ENCODE assay signal across 8 mouse cellular contexts in genomic region chr10:45372994-45373692, GRCm38 (mm10). TPM values are rescaled to one million over a fixed set of nuclear protein-coding genes. Genes with fewer than 3 reads are reported as not detected.
A peak's percentile ranks its signal among the peaks of the same experiment; 100 is the strongest.
DNase-seq lines count a peak whose midpoint lies in the region; ATAC-seq and TF ChIP-seq lines count a peak whose summit lies in the region.

No protein-coding gene starts in this region.

- 63% methylated on average over 4 of the region's 4 CpGs for WGBS in liver, embryonic 12.5 days (ENCODE audit: insufficient replicate concordance)
- WGBS in forebrain, postnatal 0 days: 25% methylated on average over 4 of the region's 4 CpGs
- 47% methylated on average over 4 of the region's 4 CpGs for WGBS in intestine, embryonic 16.5 days
- WGBS in midbrain, postnatal 0 days: 28% methylated on average over 4 of the region's 4 CpGs

- H3K4me2 ChIP-seq in liver, embryonic 12.5 days: no peak overlapping the region
- 0 out of 2 replicates have a peak overlapping the region, but pooled peaks have one; percentile 24 for H3K4me2 ChIP-seq in forebrain, postnatal 0 days (ENCODE audit: low read depth)
- H3K4me2 ChIP-seq in intestine, embryonic 16.5 days (ENCODE audit: low read depth, low read length): no peak overlapping the region
- no peak overlapping the region for H3K4me2 ChIP-seq in midbrain, postnatal 0 days (ENCODE audit: low read depth, low read length, poor library complexity, severe bottlenecking)

- ATAC-seq in liver, embryonic 12.5 days: no peak
- ATAC-seq in forebrain, postnatal 0 days: peak; percentile 86
- ATAC-seq in intestine, embryonic 16.5 days: peak; percentile 50; the same call in 1 of the 2 replicates
- ATAC-seq in midbrain, postnatal 0 days (ENCODE audit: low FRiP score): peak; percentile 68; the same call in 1 of the 2 replicates

- DNase-seq in liver: peak; percentile 56
- DNase-seq in cerebellum, adult 11-12 months: peak; percentile 25
- peak; percentile 91 for DNase-seq in forebrain, postnatal 0 days
- peak; percentile 80 to 82 for DNase-seq in left cerebral cortex, postnatal 14 days (ENCODE audit: low spot score in 2 of 2)
- DNase-seq in midbrain, postnatal 0 days (ENCODE audit: low spot score): peak; percentile 88
- peak; percentile 44 to 66 for DNase-seq in spleen, postnatal 4 days (ENCODE audit: low spot score in 2 of 2)

- no peaks in the 10 kb centered on the region for H3K27me3 ChIP-seq in liver, embryonic 12.5 days (replicated peaks)
- H3K27me3 ChIP-seq in forebrain, postnatal 0 days (ENCODE audit: insufficient read depth, low read length): no peaks in the 10 kb centered on the region
- H3K27me3 ChIP-seq in intestine, embryonic 16.5 days (replicated peaks; ENCODE audit: control insufficient read depth, insufficient read depth, low read length): no peaks in the 10 kb centered on the region
- H3K27me3 ChIP-seq in midbrain, postnatal 0 days (ENCODE audit: insufficient read depth, low read length): no peaks in the 10 kb centered on the region

- intact Hi-C loops in left cerebral cortex, postnatal 14 days (cut with DNase I): loop anchor here (5.0 kb wide), 1 partner anchor 326 kb away; no protein-coding TSS in a partner anchor

- no peaks in the 10 kb centered on the region for H3K9me3 ChIP-seq in liver, embryonic 12.5 days (replicated peaks)
- no peaks in the 10 kb centered on the region for H3K9me3 ChIP-seq in forebrain, postnatal 0 days (ENCODE audit: low read length)
- no peaks in the 10 kb centered on the region for H3K9me3 ChIP-seq in intestine, embryonic 16.5 days (ENCODE audit: control insufficient read depth, low read length)
- H3K9me3 ChIP-seq in midbrain, postnatal 0 days (ENCODE audit: low read length): no peaks in the 10 kb centered on the region

- no peak overlapping the region for H3K27ac ChIP-seq in liver, embryonic 12.5 days
- H3K27ac ChIP-seq in forebrain, postnatal 0 days (ENCODE audit: low read depth, low read length): no peak overlapping the region
- no peak overlapping the region for H3K27ac ChIP-seq in intestine, embryonic 16.5 days (ENCODE audit: low read length)
- no peak overlapping the region for H3K27ac ChIP-seq in midbrain, postnatal 0 days (ENCODE audit: low read depth, low read length)

- peaks cover 3% of the 10 kb centered on the region; the same call in 1 of the 2 replicates for H3K36me3 ChIP-seq in liver, embryonic 12.5 days
- H3K36me3 ChIP-seq in forebrain, postnatal 0 days (ENCODE audit: insufficient read depth): no peaks in the 10 kb centered on the region
- no peaks in the 10 kb centered on the region for H3K36me3 ChIP-seq in intestine, embryonic 16.5 days (ENCODE audit: control insufficient read depth, insufficient read depth, low read length)
- no peaks in the 10 kb centered on the region for H3K36me3 ChIP-seq in midbrain, postnatal 0 days (ENCODE audit: insufficient read depth, low read length)

- H3K9ac ChIP-seq in liver, embryonic 12.5 days: no peak overlapping the region
- no peak overlapping the region for H3K9ac ChIP-seq in forebrain, postnatal 0 days
- no peak overlapping the region for H3K9ac ChIP-seq in intestine, embryonic 16.5 days (ENCODE audit: low read depth, low read length)
- H3K9ac ChIP-seq in midbrain, postnatal 0 days (replicated peaks; ENCODE audit: low read length, poor library complexity, severe bottlenecking): no peak overlapping the region

- H3K4me3 ChIP-seq in liver, embryonic 12.5 days: no peak overlapping the region
- H3K4me3 ChIP-seq in forebrain, postnatal 0 days (ENCODE audit: low read depth, low read length): no peak overlapping the region
- H3K4me3 ChIP-seq in intestine, embryonic 16.5 days (ENCODE audit: low read length): no peak overlapping the region
- no peak overlapping the region for H3K4me3 ChIP-seq in midbrain, postnatal 0 days (ENCODE audit: low read depth, low read length)

- peaks cover 5% of the 10 kb centered on the region; the same call in 1 of the 2 replicates for H3K4me1 ChIP-seq in liver, embryonic 12.5 days
- no peaks in the 10 kb centered on the region for H3K4me1 ChIP-seq in forebrain, postnatal 0 days (ENCODE audit: insufficient read depth)
- H3K4me1 ChIP-seq in intestine, embryonic 16.5 days (ENCODE audit: control insufficient read depth, insufficient read depth, low read length): no peaks in the 10 kb centered on the region
- no peaks in the 10 kb centered on the region for H3K4me1 ChIP-seq in midbrain, postnatal 0 days (ENCODE audit: insufficient read depth, low read length)

- peak; percentile 95 for TF ChIP-seq CTCF in forebrain, postnatal 0 days (IDR thresholded peaks at IDR 0.05; ENCODE audit: low read depth)
- TF ChIP-seq CTCF in midbrain, postnatal 0 days (IDR thresholded peaks at IDR 0.05): peak; percentile 96

RNA-seq across cellular contexts. Expression of gene Bves, which starts 37.6 kb away (rescaled TPM):
- polyA plus RNA-seq in liver, embryonic 12.5 days (2016; fragmentation: Nextera tagmentation; extraction: Ambion mirVana): 0.23 and 0.26 TPM in 2 replicates
- 0.62 and 1.1 TPM in 2 replicates for total RNA-seq in forebrain, postnatal 0 days (2014; rRNA removed)
- 0.34 and 0.52 TPM in 2 replicates for polyA plus RNA-seq in forebrain, postnatal 0 days (2015; fragmentation: Nextera tagmentation; extraction: Ambion mirVana)
- polyA plus RNA-seq in intestine, embryonic 16.5 days (2015; fragmentation: Nextera tagmentation; extraction: Ambion mirVana): 3.0 and 3.8 TPM in 2 replicates
- total RNA-seq in left cerebral cortex, postnatal 14 days (2021): under 1 TPM; 0.48 to 0.82 TPM
- 2.7 TPM in 2 replicates for total RNA-seq in midbrain, postnatal 0 days (2014; rRNA removed)
- 1.0 and 1.3 TPM in 2 replicates for polyA plus RNA-seq in midbrain, postnatal 0 days (2015; fragmentation: Nextera tagmentation; extraction: Ambion mirVana)

Comparison
In these comparisons a context has a peak if more than half of its experiments do, and no peak if none do; other contexts are left out.
1. DNase-seq: peak in every context shown above with its lines; median percentile 91 in forebrain, postnatal 0 days; 88 in midbrain, postnatal 0 days; 81 in left cerebral cortex, postnatal 14 days; 56 in liver; 55 in spleen, postnatal 4 days; 25 in cerebellum, adult 11-12 months.